Mouse (Mus musculus) ES-Bruce4 (cell line): ENCODE measurements around the gene Slc6a9.

ENCODE experiments used
- CTCF ChIP-seq: IDR thresholded peaks from one replicate; pipeline ENCODE4 v1.8.1; 2011; ENCODE audit warnings: low read depth, low read length
- POLR2A ChIP-seq: IDR thresholded peaks from one replicate; pipeline ENCODE4 v1.8.1; 2011; ENCODE audit warnings: low read length; ENCODE audit not compliant: insufficient read depth

DNA sequence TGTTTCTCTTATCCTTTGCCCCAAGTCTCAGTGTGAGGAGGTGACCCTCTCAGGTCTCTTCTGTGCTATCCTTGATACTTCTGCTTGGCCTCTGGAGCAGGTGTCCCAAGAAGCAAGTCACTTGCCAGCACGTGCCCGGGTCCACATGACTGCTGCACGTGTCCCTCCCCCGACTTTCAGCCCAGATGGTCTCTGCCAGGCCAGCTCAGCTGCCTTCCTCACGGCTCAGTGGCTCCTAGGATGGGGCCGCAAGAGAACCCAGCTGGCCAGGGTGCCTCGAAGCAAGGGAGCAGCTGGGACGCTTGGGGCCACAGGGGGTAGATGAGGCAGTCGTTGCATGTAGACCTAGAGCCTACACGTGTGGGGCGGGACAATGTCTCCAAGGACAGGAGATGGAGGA is 11.0 kb downstream of the Slc6a9 start:
- TF ChIP-seq POLR2A, result no peak
- TF ChIP-seq CTCF, result no peak
